Mouse (Mus musculus): Measurements from ENCODE around the gene Trcg1.

The Trcg1 gene

GRCm38 (mm10) chr9:57294905-57295304, 58.5 kb downstream of the Trcg1 start:
- no peak for DNase-seq (ENCODE audit: extremely low read depth, insufficient read length, low spot score)

GRCm38 (mm10) chr9:57295666-57296065, 59.3 kb downstream of the Trcg1 start:
- no peak for DNase-seq (ENCODE audit: extremely low read depth, insufficient read length, low spot score)

- no peak for DNase-seq (ENCODE audit: extremely low read depth, insufficient read length, low spot score)
Observed at GRCm38 (mm10) chr9:57296277-57296676, 59.9 kb downstream of the Trcg1 start.

- DNase-seq (ENCODE audit: extremely low read depth, insufficient read length, low spot score) = no peak
Observed at GRCm38 (mm10) chr9:57297938-57298337, 61.6 kb downstream of the Trcg1 start.

Data from 3134 (cell line).